Mouse (Mus musculus) midbrain, postnatal 0 days (tissue): ENCODE measurements at regions not wholly inside any gene's neighbourhood (a gene's known extent, or its start where the extent isn't known, plus 50 kb on each side); places are given as distances from the start of the nearest gene placed in this dataset.
A peak's percentile ranks its signal among the peaks of the same experiment; 100 is the strongest.

Experiments used
- ATAC-seq: fragments of 200-750 bp; cut with Nextera tagmentation; 2 replicates; pipeline ENCODE4 v1.8.0; 2017; ENCODE audit warnings: moderate number of reproducible peaks, mild to moderate bottlenecking, moderate TSS enrichment, moderate library complexity; ENCODE audit not compliant: low FRiP score
- DNase-seq: peaks from one replicate; pipeline ENCODE4 v3.0.0-alpha.2; 2015; ENCODE audit warnings: low spot score
- H3K27ac ChIP-seq: fragments of 300-500 bp; sonication (generic); 2 replicates; pipeline ENCODE4 v1.5.1; 2014; ENCODE audit warnings: low read depth, mild to moderate bottlenecking, low read length, mixed read lengths
- H3K27me3 ChIP-seq: fragments of 300-500 bp; sonication (generic); 2 replicates; pipeline ENCODE4 v1.6.1; 2014; ENCODE audit warnings: low read length, control low read depth, mixed read lengths; ENCODE audit not compliant: insufficient read depth
- H3K36me3 ChIP-seq: fragments of 300-500 bp; sonication (generic); 2 replicates; pipeline ENCODE4 v1.6.1; 2014; ENCODE audit warnings: low read length, control low read depth, mixed read lengths; ENCODE audit not compliant: insufficient read depth
- H3K4me1 ChIP-seq: fragments of 300-500 bp; sonication (generic); 2 replicates; pipeline ENCODE4 v1.6.1; 2014; ENCODE audit warnings: mild to moderate bottlenecking, control low read depth, antibody characterized with exemption, low read length, mixed read lengths; ENCODE audit not compliant: insufficient read depth
- H3K4me2 ChIP-seq: fragments of 300-500 bp; sonication (generic); 2 replicates; pipeline ENCODE4 v1.6.1; 2014; ENCODE audit warnings: low read depth, mild to moderate bottlenecking, low read length, mixed read lengths; ENCODE audit not compliant: poor library complexity, severe bottlenecking
- H3K4me3 ChIP-seq: fragments of 300-500 bp; sonication (generic); 2 replicates; pipeline ENCODE4 v1.5.1; 2014; ENCODE audit warnings: low read depth, mild to moderate bottlenecking, low read length, moderate library complexity
- H3K9ac ChIP-seq: fragments of 300-500 bp; sonication (generic); replicated peaks from 2 replicates; pipeline ENCODE4 v1.6.1; 2014; ENCODE audit warnings: mild to moderate bottlenecking, low read length, moderate library complexity, mixed read lengths; ENCODE audit not compliant: poor library complexity, severe bottlenecking
- H3K9me3 ChIP-seq: fragments of 300-500 bp; sonication (generic); 2 replicates; pipeline ENCODE4 v1.6.1; 2016; ENCODE audit warnings: low read length, control low read depth
- CTCF ChIP-seq: IDR thresholded peaks from 2 replicates; pipeline ENCODE4 v1.5.1; 2016; ENCODE audit warnings: antibody characterized with exemption, mild to moderate bottlenecking
- WGBS: fragments of 180-500 bp; shearing (Covaris S2); extraction: QIAGEN DNeasy Blood & Tissue Kit; methylation state at CpG from one replicate; pipeline ENCODE4 v1.1.7; 2014; 5-methylcytosine and 5-hydroxymethylcytosine counted together

- 84% methylated on average over 23 of the region's 23 CpGs for WGBS
- H3K4me1 ChIP-seq: no peaks in the 10 kb centered on the region
- H3K27ac ChIP-seq: no peak overlapping the region
- no peak overlapping the region for H3K4me3 ChIP-seq
- ATAC-seq: no peak
- no peaks in the 10 kb centered on the region for H3K9me3 ChIP-seq
- peak; percentile 50 for DNase-seq
- no peaks in the 10 kb centered on the region for H3K36me3 ChIP-seq
- TF ChIP-seq CTCF: no peak
- H3K27me3 ChIP-seq: no peaks in the 10 kb centered on the region
- no peak overlapping the region for H3K4me2 ChIP-seq
- no peak overlapping the region for H3K9ac ChIP-seq
Measured at GRCm38 (mm10) chr7:64065529-64066247, 87.9 kb upstream of the Trpm1 start.

GRCm38 (mm10) chr7:64064460-64065241 lies 89.0 kb upstream of the Trpm1 start:
- TF ChIP-seq CTCF: no peak
- DNase-seq (no peak), ATAC-seq (no peak)
- H3K9me3 ChIP-seq: no peaks in the 10 kb centered on the region
- H3K4me1 ChIP-seq: no peaks in the 10 kb centered on the region
- no peak overlapping the region for H3K4me3 ChIP-seq
- no peak overlapping the region for H3K9ac ChIP-seq
- 84% methylated on average over 7 of the region's 7 CpGs for WGBS
- H3K36me3 ChIP-seq: no peaks in the 10 kb centered on the region
- no peak overlapping the region for H3K4me2 ChIP-seq
- no peaks in the 10 kb centered on the region for H3K27me3 ChIP-seq
- no peak overlapping the region for H3K27ac ChIP-seq

- Histone ChIP-seq H3K4me1 (no peaks in the 10 kb centered on the region), H3K9me3 (no peaks in the 10 kb centered on the region), H3K36me3 (no peaks in the 10 kb centered on the region), H3K4me3 (no peak overlapping the region), H3K9ac (no peak overlapping the region), H3K27me3 (no peaks in the 10 kb centered on the region), H3K4me2 (no peak overlapping the region), H3K27ac (no peak overlapping the region)
- WGBS: 76% methylated on average over 4 of the region's 4 CpGs
- TF ChIP-seq CTCF: no peak
- no peak for DNase-seq
- ATAC-seq: no peak
Measured at GRCm38 (mm10) chr7:64061170-64061569, 92.5 kb upstream of the Trpm1 start.

GRCm38 (mm10) chr7:64060582-64060981 lies 93.1 kb upstream of the Trpm1 start:
- H3K27me3 ChIP-seq: no peaks in the 10 kb centered on the region
- no peaks in the 10 kb centered on the region for H3K4me1 ChIP-seq
- ATAC-seq: no peak
- 90% methylated on average over 1 of the region's 1 CpGs for WGBS
- no peak overlapping the region for H3K27ac ChIP-seq
- H3K9me3 ChIP-seq: no peaks in the 10 kb centered on the region
- TF ChIP-seq CTCF: no peak
- H3K4me3 ChIP-seq: no peak overlapping the region
- H3K36me3 ChIP-seq: no peaks in the 10 kb centered on the region
- DNase-seq: no peak
- no peak overlapping the region for H3K9ac ChIP-seq
- H3K4me2 ChIP-seq: no peak overlapping the region

- Histone ChIP-seq H3K36me3 (no peaks in the 10 kb centered on the region), H3K4me2 (no peak overlapping the region), H3K9ac (no peak overlapping the region), H3K27ac (no peak overlapping the region), H3K4me1 (no peaks in the 10 kb centered on the region), H3K4me3 (no peak overlapping the region), H3K9me3 (no peaks in the 10 kb centered on the region), H3K27me3 (no peaks in the 10 kb centered on the region)
- DNase-seq (peak; percentile 63), ATAC-seq (no peak)
- TF ChIP-seq CTCF: peak; percentile 82
- 6% methylated on average over 1 of the region's 1 CpGs for WGBS
Measured at GRCm38 (mm10) chr7:64060051-64060450, 93.6 kb upstream of the Trpm1 start.

GRCm38 (mm10) chr7:64058282-64058872 lies 95.3 kb upstream of the Trpm1 start:
- Histone ChIP-seq H3K4me3 (no peak overlapping the region), H3K9me3 (no peaks in the 10 kb centered on the region), H3K27ac (no peak overlapping the region), H3K4me2 (no peak overlapping the region), H3K4me1 (no peaks in the 10 kb centered on the region), H3K9ac (no peak overlapping the region), H3K27me3 (no peaks in the 10 kb centered on the region), H3K36me3 (no peaks in the 10 kb centered on the region)
- no peak for DNase-seq
- 38% methylated on average over 4 of the region's 4 CpGs for WGBS
- no peak for TF ChIP-seq CTCF
- ATAC-seq: no peak
